Mouse (Mus musculus) stomach, embryonic 14.5 days (tissue): ENCODE data around the gene Aff2. TPM values are rescaled to one million over a fixed set of nuclear protein-coding genes. Genes with fewer than 3 reads are reported as not detected.

Experiments
- ATAC-seq: fragments of 200-750 bp; cut with Nextera tagmentation; 2 replicates; pipeline ENCODE4 v1.8.0; 2017; ENCODE audit warnings: low read depth, moderate TSS enrichment; ENCODE audit not compliant: insufficient number of reproducible peaks, insufficient read depth, low FRiP score
- H3K27ac ChIP-seq: fragments of 300-500 bp; sonication (generic); 2 replicates; pipeline ENCODE4 v1.5.1; 2014; ENCODE audit warnings: mild to moderate bottlenecking, low read length, moderate library complexity, mixed read lengths
- H3K27me3 ChIP-seq: fragments of 300-500 bp; sonication (generic); 2 replicates; pipeline ENCODE4 v1.6.1; 2014; ENCODE audit warnings: low read length, control low read depth, mixed read lengths; ENCODE audit not compliant: control insufficient read depth, insufficient read depth
- H3K36me3 ChIP-seq: fragments of 300-500 bp; sonication (generic); 2 replicates; pipeline ENCODE4 v1.6.1; 2014; ENCODE audit warnings: mild to moderate bottlenecking, control low read depth, low read length, moderate library complexity, mixed read lengths; ENCODE audit not compliant: control insufficient read depth, insufficient read depth
- H3K4me1 ChIP-seq: fragments of 300-500 bp; sonication (generic); 2 replicates; pipeline ENCODE4 v1.6.1; 2014; ENCODE audit warnings: low read length, control low read depth, mixed read lengths; ENCODE audit not compliant: control insufficient read depth, insufficient read depth
- H3K4me2 ChIP-seq: fragments of 300-500 bp; sonication (generic); replicated peaks from 2 replicates; pipeline ENCODE4 v1.6.1; 2014; ENCODE audit warnings: low read depth, low read length, control low read depth
- H3K4me3 ChIP-seq: fragments of 300-500 bp; sonication (generic); 2 replicates; pipeline ENCODE4 v1.5.1; 2014; ENCODE audit warnings: low read depth, low read length, control low read depth
- H3K9ac ChIP-seq: fragments of 300-500 bp; sonication (generic); replicated peaks from 2 replicates; pipeline ENCODE4 v1.6.1; 2014; ENCODE audit warnings: low read depth, mild to moderate bottlenecking, control low read depth, low read length, moderate library complexity, mixed read lengths
- H3K9me3 ChIP-seq: fragments of 300-500 bp; sonication (generic); 2 replicates; pipeline ENCODE4 v1.6.1; 2016; ENCODE audit warnings: low read depth, low read length, control low read depth; ENCODE audit not compliant: control insufficient read depth
- WGBS: fragments of 180-500 bp; shearing (Covaris S2); extraction: QIAGEN DNeasy Blood & Tissue Kit; methylation state at CpG from one replicate; pipeline ENCODE4 v1.1.7; 2014; 5-methylcytosine and 5-hydroxymethylcytosine counted together
- polyA plus RNA-seq: library from polyadenylated mRNA; unstranded; fragments of >200 nt; fragmentation: Nextera tagmentation; extraction: Ambion mirVana; gene quantifications from 2 replicates; pipeline ENCODE4 v1.2.1, GENCODE M21; 2014

The Aff2 gene
- polyA plus RNA-seq, 1 experiment from 2014 or later, result 6.5 TPM

DNA sequence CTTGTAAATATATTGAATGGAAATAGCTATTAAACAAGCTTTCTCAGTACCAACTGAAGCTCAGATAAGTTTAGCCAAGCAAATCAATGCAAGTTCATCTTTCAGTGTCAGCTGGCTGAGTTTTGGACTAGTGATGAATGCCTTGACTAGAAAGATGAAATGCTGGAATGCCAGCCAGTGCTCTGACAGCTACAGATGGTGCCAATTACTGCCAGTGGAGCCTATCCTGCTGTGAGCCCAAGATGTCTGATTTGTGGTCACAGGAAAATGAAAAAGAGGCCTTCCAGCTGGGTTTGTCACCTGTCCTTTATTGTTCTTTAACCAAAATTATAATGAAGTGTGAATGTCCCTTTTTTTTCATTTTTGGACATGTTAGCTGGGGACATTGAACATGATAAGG lies 248.7 kb downstream of the Aff2 start:
- Histone ChIP-seq H3K36me3 (no peaks in the 10 kb centered on the region), H3K4me2 (no peak overlapping the region), H3K9me3 (no peaks in the 10 kb centered on the region), H3K27ac (no peak overlapping the region), H3K4me3 (no peak overlapping the region), H3K27me3 (no peaks in the 10 kb centered on the region), H3K4me1 (no peaks in the 10 kb centered on the region), H3K9ac (no peak overlapping the region)
- no peak for ATAC-seq

DNA sequence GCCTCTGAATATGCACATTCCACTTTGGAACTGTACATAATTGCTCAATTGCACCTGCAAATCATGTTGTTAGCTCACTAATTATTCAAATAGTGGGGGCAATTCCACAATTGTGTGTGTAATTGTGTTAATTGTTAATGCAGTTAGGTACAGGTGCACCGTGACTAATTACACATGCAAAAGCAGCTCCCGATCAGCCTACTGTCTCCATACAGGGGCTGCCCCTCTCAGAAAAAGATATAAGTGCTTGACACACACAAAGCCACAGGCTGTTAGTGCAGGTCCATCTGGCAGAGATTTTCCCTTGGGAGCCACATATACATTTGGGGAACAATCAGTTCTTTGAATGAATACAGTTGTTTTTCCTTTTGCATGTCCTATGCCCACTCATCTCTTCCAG lies 302.9 kb downstream of the Aff2 start:
- no peak for ATAC-seq
- no peaks in the 10 kb centered on the region for H3K36me3 ChIP-seq
- H3K9me3 ChIP-seq, result no peaks in the 10 kb centered on the region
- no peak overlapping the region for H3K4me2 ChIP-seq
- no peak overlapping the region for H3K4me3 ChIP-seq
- H3K9ac ChIP-seq, result no peak overlapping the region
- no peaks in the 10 kb centered on the region for H3K27me3 ChIP-seq
- no peaks in the 10 kb centered on the region for H3K4me1 ChIP-seq
- H3K27ac ChIP-seq, result no peak overlapping the region
- 79% methylated on average over 2 of the region's 2 CpGs for WGBS

DNA sequence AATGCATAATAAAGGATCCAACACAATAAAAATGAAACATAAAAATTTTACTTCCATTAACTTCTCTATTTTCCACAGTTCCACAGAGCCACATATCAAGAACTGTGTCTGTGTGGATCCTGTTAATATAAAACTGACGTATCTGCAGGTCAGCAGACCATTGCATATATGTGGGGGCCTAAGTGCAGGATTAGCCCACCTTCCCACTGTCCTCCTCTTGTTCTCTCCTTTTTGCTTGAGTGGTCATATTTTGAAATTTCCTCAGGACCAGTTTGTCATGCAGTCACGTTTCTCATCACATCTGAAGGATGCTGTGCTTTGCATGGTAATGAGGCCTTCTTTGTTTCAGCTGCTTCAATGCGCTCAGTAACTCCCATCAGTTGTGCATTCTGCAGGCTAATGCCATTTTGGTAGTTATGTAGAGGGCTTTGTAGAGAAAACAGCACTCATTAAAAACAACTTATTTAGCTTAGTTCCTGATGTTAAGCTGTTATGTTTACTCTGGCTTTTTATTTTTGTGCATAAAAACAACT lies 306.1 kb downstream of the Aff2 start:
- Histone ChIP-seq H3K9ac (no peak overlapping the region), H3K4me1 (no peaks in the 10 kb centered on the region), H3K9me3 (no peaks in the 10 kb centered on the region), H3K27ac (no peak overlapping the region), H3K36me3 (no peaks in the 10 kb centered on the region), H3K4me3 (no peak overlapping the region), H3K27me3 (no peaks in the 10 kb centered on the region), H3K4me2 (no peak overlapping the region)
- no peak for ATAC-seq
- 74% methylated on average over 3 of the region's 3 CpGs for WGBS

DNA sequence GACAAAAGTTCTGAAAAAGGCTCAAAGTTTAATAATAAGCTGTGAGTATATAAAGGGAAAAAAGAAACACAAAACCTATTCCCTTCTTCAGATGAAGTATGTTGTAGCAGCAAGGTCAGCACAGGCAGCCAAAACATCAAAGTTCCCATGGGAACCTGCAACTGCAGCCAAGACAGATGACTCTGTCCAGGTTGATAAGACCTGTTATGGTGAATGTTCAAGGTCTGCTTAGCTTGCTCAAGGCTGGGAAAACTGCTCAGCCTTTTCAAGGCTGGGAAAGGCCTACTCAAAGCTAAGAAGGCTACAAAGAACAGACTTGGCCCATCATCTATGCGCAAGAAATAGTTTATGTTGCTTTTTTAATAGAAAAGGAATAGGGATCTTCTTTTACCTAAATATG lies 315.6 kb downstream of the Aff2 start:
- Histone ChIP-seq H3K36me3 (no peaks in the 10 kb centered on the region), H3K9me3 (no peaks in the 10 kb centered on the region), H3K9ac (no peak overlapping the region), H3K27ac (no peak overlapping the region), H3K4me3 (no peak overlapping the region), H3K4me2 (no peak overlapping the region), H3K27me3 (no peaks in the 10 kb centered on the region), H3K4me1 (no peaks in the 10 kb centered on the region)
- no peak for ATAC-seq
- WGBS, result 95% methylated on average over 1 of the region's 1 CpGs

DNA sequence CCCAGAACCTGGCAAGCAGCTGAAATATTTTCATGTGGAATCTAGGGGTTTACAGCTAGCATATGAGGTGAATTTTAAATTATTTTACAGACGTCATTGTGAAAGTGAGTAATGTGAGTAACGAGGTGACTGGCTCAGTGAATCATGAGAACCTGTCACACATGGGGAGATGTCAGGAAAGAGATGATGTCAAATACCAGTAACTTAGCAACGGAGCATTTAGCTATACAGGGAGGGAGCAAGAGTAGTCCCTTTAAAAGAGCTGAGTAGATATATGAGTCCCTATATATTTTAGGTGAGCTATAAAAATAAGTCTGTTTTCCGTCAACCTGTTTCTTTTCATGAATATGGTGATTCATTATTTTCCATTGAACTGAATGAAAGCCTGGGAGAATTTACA lies 338.7 kb downstream of the Aff2 start:
- Histone ChIP-seq H3K4me1 (no peaks in the 10 kb centered on the region), H3K9me3 (no peaks in the 10 kb centered on the region), H3K4me2 (no peak overlapping the region), H3K36me3 (no peaks in the 10 kb centered on the region), H3K9ac (no peak overlapping the region), H3K27ac (no peak overlapping the region), H3K27me3 (no peaks in the 10 kb centered on the region), H3K4me3 (no peak overlapping the region)
- 54% methylated on average over 4 of the region's 4 CpGs for WGBS
- no peak for ATAC-seq

DNA sequence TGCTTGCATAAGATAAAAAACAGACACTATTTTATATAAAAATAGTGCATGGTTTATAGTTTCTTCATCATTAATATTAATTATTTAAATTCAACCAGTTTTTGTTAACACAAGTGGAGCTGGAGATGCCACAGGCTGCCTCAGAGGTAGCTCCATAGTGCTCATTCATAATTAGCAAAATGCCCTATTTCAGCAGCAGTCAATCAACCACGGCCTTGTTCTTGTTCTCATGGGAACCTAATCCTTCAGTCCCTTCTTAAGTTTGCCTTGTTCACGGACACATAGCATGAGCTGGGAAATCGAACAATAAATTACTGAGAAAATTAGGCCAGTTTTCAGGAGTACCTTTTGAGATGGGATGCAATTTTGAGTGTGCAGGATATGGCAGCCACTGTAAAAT lies 378.9 kb downstream of the Aff2 start:
- WGBS, result 75% methylated on average over 3 of the region's 3 CpGs
- Histone ChIP-seq H3K4me3 (no peak overlapping the region), H3K9me3 (no peaks in the 10 kb centered on the region), H3K9ac (no peak overlapping the region), H3K27me3 (no peaks in the 10 kb centered on the region), H3K4me1 (no peaks in the 10 kb centered on the region), H3K27ac (no peak overlapping the region), H3K36me3 (no peaks in the 10 kb centered on the region), H3K4me2 (no peak overlapping the region)
- no peak for ATAC-seq

DNA sequence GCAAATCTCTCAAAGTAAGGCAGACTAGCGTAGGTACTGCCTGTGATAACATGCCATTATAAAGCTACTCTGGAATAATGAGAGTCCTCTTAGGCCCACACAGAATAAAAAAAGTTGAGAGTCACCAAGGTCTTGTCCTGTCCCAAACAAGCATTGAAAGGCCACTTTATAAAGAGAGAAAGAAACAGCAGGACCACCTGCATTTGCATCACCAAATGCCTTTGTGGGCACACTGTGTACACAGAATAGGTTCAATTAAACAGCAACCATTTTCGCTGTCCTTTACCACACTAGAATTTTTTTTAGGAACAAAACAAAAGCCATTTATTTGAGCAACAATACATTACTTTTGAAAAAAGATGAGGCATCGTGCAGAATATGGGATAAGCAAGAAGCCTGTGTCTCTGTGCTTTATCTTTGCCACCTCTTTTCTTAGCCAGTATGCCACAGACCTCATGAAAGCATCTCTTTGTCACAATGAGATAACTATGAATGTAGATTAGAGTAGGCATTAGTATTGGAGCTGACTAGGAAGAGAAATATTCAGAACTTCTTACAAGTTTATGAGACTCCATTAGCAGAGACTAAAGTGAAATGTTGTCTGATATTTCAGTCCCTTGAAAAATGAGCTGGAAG lies 385.0 kb downstream of the Aff2 start:
- Histone ChIP-seq H3K27me3 (no peaks in the 10 kb centered on the region), H3K27ac (no peak overlapping the region), H3K9ac (no peak overlapping the region), H3K4me3 (no peak overlapping the region), H3K4me2 (no peak overlapping the region), H3K36me3 (no peaks in the 10 kb centered on the region), H3K9me3 (no peaks in the 10 kb centered on the region), H3K4me1 (no peaks in the 10 kb centered on the region)
- no peak for ATAC-seq
- WGBS, result 51% methylated on average over 3 of the region's 3 CpGs

DNA sequence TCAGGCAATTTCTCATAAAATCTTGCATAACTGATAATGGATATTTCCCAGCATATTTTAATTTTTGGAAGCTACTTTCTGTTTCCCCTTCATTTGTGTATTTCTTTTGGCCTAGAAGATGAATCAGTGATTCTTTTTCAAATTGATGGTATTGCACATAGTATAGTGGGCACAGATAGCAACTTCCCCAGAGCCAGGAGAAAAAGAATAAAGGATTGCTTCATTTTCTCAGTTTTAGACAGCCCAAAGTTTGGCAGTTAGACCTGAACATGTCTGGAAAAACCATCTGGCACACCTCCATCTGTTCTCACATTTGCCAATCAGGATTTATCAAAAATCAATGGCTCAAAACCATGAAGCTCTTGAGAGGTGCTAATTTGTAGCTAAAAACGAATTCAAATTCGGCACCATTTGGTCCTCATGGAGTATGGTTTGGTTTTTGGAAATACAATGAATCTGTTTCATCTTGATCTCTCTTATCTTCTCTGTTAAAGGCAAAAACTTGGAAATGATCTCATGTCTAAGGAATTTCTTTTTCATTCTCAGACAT lies 441.9 kb downstream of the Aff2 start:
- no peaks in the 10 kb centered on the region for H3K4me1 ChIP-seq
- no peak for ATAC-seq
- H3K9me3 ChIP-seq, result no peaks in the 10 kb centered on the region
- no peak overlapping the region for H3K9ac ChIP-seq
- H3K36me3 ChIP-seq, result no peaks in the 10 kb centered on the region
- H3K27ac ChIP-seq, result no peak overlapping the region
- WGBS, result 69% methylated on average over 2 of the region's 2 CpGs
- no peaks in the 10 kb centered on the region for H3K27me3 ChIP-seq
- H3K4me2 ChIP-seq, result no peak overlapping the region
- H3K4me3 ChIP-seq, result no peak overlapping the region

DNA sequence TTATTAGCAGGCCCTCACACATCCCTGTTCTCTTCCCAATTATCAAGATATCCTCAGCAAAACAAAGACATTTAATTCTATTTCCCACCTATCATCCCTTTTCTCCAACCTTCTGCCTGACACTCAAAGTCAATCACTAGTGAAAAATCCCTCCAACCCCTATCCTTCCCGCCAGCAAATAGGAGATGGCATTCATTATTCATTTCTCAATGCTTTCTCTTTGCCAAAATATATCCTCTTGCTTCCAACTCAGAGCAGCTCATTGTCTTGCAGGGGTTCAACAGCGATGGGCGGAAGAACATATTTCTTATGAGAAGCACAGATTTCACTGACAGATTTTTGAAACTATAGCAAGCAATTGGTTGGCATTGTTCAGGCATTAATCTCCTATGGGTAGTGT lies 442.4 kb downstream of the Aff2 start:
- WGBS, result 82% methylated on average over 3 of the region's 3 CpGs
- Histone ChIP-seq H3K36me3 (no peaks in the 10 kb centered on the region), H3K9ac (no peak overlapping the region), H3K9me3 (no peaks in the 10 kb centered on the region), H3K27me3 (no peaks in the 10 kb centered on the region), H3K4me1 (no peaks in the 10 kb centered on the region), H3K27ac (no peak overlapping the region), H3K4me2 (no peak overlapping the region), H3K4me3 (no peak overlapping the region)
- ATAC-seq, result no peak
